Mouse (Mus musculus) left cerebral cortex, adult 18-20 months (tissue): ENCODE data around the gene Fgf9. TPM values are rescaled to one million over a fixed set of nuclear protein-coding genes. Genes with fewer than 3 reads are reported as not detected.

Experiments used
- DNase-seq, 2 experiments: peaks; one replicate each; pipeline ENCODE4 v3.0.0; 2021 to 2022; ENCODE audit warnings: low spot score in 2 of 2, mixed read lengths in 1 of 2
- long read RNA-seq, 2 experiments: library from polyadenylated mRNA; stranded (forward); transcript quantifications; one replicate each; pipeline ENCODE4 v2.0.0; 2021
- total RNA-seq, 2 experiments: library from RNA; stranded (reverse); gene quantifications; 2 replicates each; pipeline ENCODE4 v1.2.3; 2021

The Fgf9 gene
- 10 to 100 TPM; 22.5 to 25.3 TPM for total RNA-seq
- long read RNA-seq, experiment 1, transcript Fgf9-202 (3 exons, 1,198 nt), result major isoform, 7 of 23 reads
- long read RNA-seq, experiment 1, transcript Fgf9-201 (3 exons, 1,593 nt), result minor isoform, 6 of 23 reads
- long read RNA-seq, experiment 1, partial matches to known transcripts, result 0 of 23 reads
- long read RNA-seq, experiment 1, other reads (novel, unspliced or antisense), result 10 of 23 reads
- long read RNA-seq, experiment 2, transcript Fgf9-201 (3 exons, 1,593 nt), result major isoform, 8 of 15 reads
- long read RNA-seq, experiment 2, transcript Fgf9-202 (3 exons, 1,198 nt), result minor isoform, 5 of 15 reads
- long read RNA-seq, experiment 2, partial matches to known transcripts, result 0 of 15 reads
- long read RNA-seq, experiment 2, other reads (novel, unspliced or antisense), result 1 of 15 reads

GRCm38 (mm10) chr14:58070481-58071119 is at the start of gene Fgf9:
Fgf9 (plus strand) TSS chr14:58070547.
- no peak for DNase-seq

GRCm38 (mm10) chr14:58034567-58034966 is 35.8 kb upstream of the Fgf9 start:
- peak; percentile 73 to 83 for DNase-seq

- DNase-seq, result no peak
Observed at GRCm38 (mm10) chr14:58036174-58036573, 34.2 kb upstream of the Fgf9 start.

- DNase-seq, result no peak
Observed at GRCm38 (mm10) chr14:58046639-58047284, 23.6 kb upstream of the Fgf9 start.

- no peak for DNase-seq
Observed at GRCm38 (mm10) chr14:58050691-58051090, 19.7 kb upstream of the Fgf9 start.

- no peak for DNase-seq
Observed at GRCm38 (mm10) chr14:58067586-58067985, 2.8 kb upstream of the Fgf9 start.

- DNase-seq, result no peak
Observed at GRCm38 (mm10) chr14:58068641-58069040, 1.7 kb upstream of the Fgf9 start.

GRCm38 (mm10) chr14:58069927-58070326 is 420 bp upstream of the Fgf9 start:
- no peak for DNase-seq

GRCm38 (mm10) chr14:58071120-58071641 is 834 bp downstream of the Fgf9 start:
- DNase-seq, result peak; percentile 22 to 54

- DNase-seq, result peak; percentile 72 to 88
Observed at GRCm38 (mm10) chr14:58071830-58072770, 1.8 kb downstream of the Fgf9 start.

GRCm38 (mm10) chr14:58072771-58073501 is 2.6 kb downstream of the Fgf9 start:
- peak in 1 of 2 experiments; percentile 31 for DNase-seq

- peak in 1 of 2 experiments; percentile 35 for DNase-seq
Observed at GRCm38 (mm10) chr14:58073936-58074335, 3.6 kb downstream of the Fgf9 start.

- peak; percentile 59 to 77 for DNase-seq
Observed at GRCm38 (mm10) chr14:58074621-58075432, 4.5 kb downstream of the Fgf9 start.

- peak; percentile 25 to 42 for DNase-seq
Observed at GRCm38 (mm10) chr14:58075433-58076029, 5.2 kb downstream of the Fgf9 start.

GRCm38 (mm10) chr14:58076030-58076521 is 5.7 kb downstream of the Fgf9 start:
- peak; percentile 70 to 77 for DNase-seq

GRCm38 (mm10) chr14:58076726-58077255 is 6.4 kb downstream of the Fgf9 start:
- no peak for DNase-seq

- DNase-seq, result no peak
Observed at GRCm38 (mm10) chr14:58079471-58079870, 9.1 kb downstream of the Fgf9 start.

- no peak for DNase-seq
Observed at GRCm38 (mm10) chr14:58081955-58082354, 11.6 kb downstream of the Fgf9 start.
